Mouse (Mus musculus) kidney, adult 2 months (tissue): ENCODE measurements around the gene 4930402H24Rik. TPM values are rescaled to one million over a fixed set of nuclear protein-coding genes. Genes with fewer than 3 reads are reported as not detected.
A peak's percentile ranks its signal among the peaks of the same experiment; 100 is the strongest.

ENCODE experiments used
- DNase-seq: peaks from one replicate; pipeline ENCODE4 v3.0.0; 2021
- H3K27ac ChIP-seq: fragments of 200-500 bp; 2 replicates; pipeline ENCODE4 v1.5.1; 2012; ENCODE audit warnings: low read depth, low read length, control low read depth, inconsistent platforms; ENCODE audit not compliant: insufficient read depth
- H3K27me3 ChIP-seq: fragments of 200-500 bp; replicated peaks from 2 replicates; pipeline ENCODE4 v1.6.1; 2012; ENCODE audit warnings: mild to moderate bottlenecking, moderate library complexity, low read length, inconsistent platforms; ENCODE audit not compliant: control insufficient read depth, insufficient read depth
- H3K36me3 ChIP-seq: fragments of 200-500 bp; 2 replicates; pipeline ENCODE4 v1.6.1; 2012; ENCODE audit warnings: mild to moderate bottlenecking, moderate library complexity, low read length, inconsistent platforms; ENCODE audit not compliant: control insufficient read depth, insufficient read depth
- H3K4me1 ChIP-seq: fragments of 200-500 bp; 2 replicates; pipeline ENCODE4 v1.6.1; 2011; ENCODE audit warnings: low read length; ENCODE audit not compliant: control insufficient read depth, insufficient read depth
- H3K4me3 ChIP-seq: fragments of 200-500 bp; 2 replicates; pipeline ENCODE4 v1.5.1; 2011; ENCODE audit warnings: mild to moderate bottlenecking, low read depth, low read length, control low read depth; ENCODE audit not compliant: insufficient read depth
- CTCF ChIP-seq: fragments of 200-500 bp; conservative IDR thresholded peaks from 2 replicates; pipeline ENCODE4 v1.5.1; 2011; ENCODE audit warnings: low read depth, mild to moderate bottlenecking, control low read depth, low read length, moderate library complexity, mixed read lengths; ENCODE audit not compliant: insufficient read depth, insufficient read length
- POLR2A ChIP-seq: fragments of 200-500 bp; IDR thresholded peaks from one replicate; pipeline ENCODE4 v1.6.1; 2011; ENCODE audit warnings: low read depth, low read length, control low read depth
- WGBS: fragments of 180-500 bp; shearing (Covaris S2); methylation state at CpG from one replicate; pipeline ENCODE4 v1.1.7; 2018; 5-methylcytosine and 5-hydroxymethylcytosine counted together
- polyA plus RNA-seq: library from polyadenylated mRNA; depleted of rRNA; stranded (reverse); fragments of >200 nt; gene quantifications from 2 replicates; pipeline ENCODE4 v1.2.3, GENCODE M21; 2012; rRNA removed

The 4930402H24Rik gene
- 70.2 and 91.4 TPM in 2 replicates for polyA plus RNA-seq

GRCm38 (mm10) chr2:130905751-130906583 is at the start of gene 4930402H24Rik, which contains the start of gene Atrn:
Gene 4930402H24Rik, minus strand, starts transcription at chr2:130906406.
Gene Atrn, plus strand, starts transcription at chr2:130906495.
- WGBS = 2% methylated on average over 50 of the region's 50 CpGs
- TF ChIP-seq CTCF = no peak
- no peak for TF ChIP-seq POLR2A

GRCm38 (mm10) chr2:130950548-130950947 is 44.3 kb upstream of the 4930402H24Rik start:
- DNase-seq = peak; percentile 88
- 9% methylated on average over 1 of the region's 1 CpGs for whole genome bisulfite sequencing
- Histone ChIP-seq H3K4me1 (no peaks in the 10 kb centered on the region; the same call in 1 of the 2 replicates), H3K27me3 (no peaks in the 10 kb centered on the region), H3K36me3 (no peaks in the 10 kb centered on the region), H3K27ac (no peak overlapping the region), H3K4me3 (no peak overlapping the region)
- TF ChIP-seq CTCF (peak; percentile 91), POLR2A (no peak)

More at GRCm38 (mm10) chr2:130905751-130906583, at the start of gene 4930402H24Rik, which contains the start of gene Atrn:
- no peaks in the 10 kb centered on the region; the same call in 1 of the 2 replicates for H3K36me3 ChIP-seq
- peak within 1 kb of the TSS; percentile 73 for H3K4me3 ChIP-seq
- H3K27me3 ChIP-seq = no peaks in the 10 kb centered on the region
- peak within 1 kb of the TSS; percentile 43 for H3K27ac ChIP-seq
- DNase-seq = peak; percentile 96
- H3K4me1 ChIP-seq = peaks cover 18% of the 10 kb centered on the region

- Histone ChIP-seq H3K4me3 (no peak overlapping the region), H3K27me3 (no peaks in the 10 kb centered on the region), H3K4me1 (no peaks in the 10 kb centered on the region; the same call in 1 of the 2 replicates), H3K36me3 (no peaks in the 10 kb centered on the region), H3K27ac (no peak overlapping the region)
- TF ChIP-seq POLR2A (no peak), CTCF (no peak)
- WGBS = 56% methylated on average over 2 of the region's 2 CpGs
- DNase-seq = peak; percentile 50
Measured at GRCm38 (mm10) chr2:130949781-130950180, 43.6 kb upstream of the 4930402H24Rik start.

GRCm38 (mm10) chr2:130932865-130933264 is 26.7 kb upstream of the 4930402H24Rik start:
- TF ChIP-seq CTCF (no peak), POLR2A (no peak)
- Histone ChIP-seq H3K27me3 (no peaks in the 10 kb centered on the region), H3K4me3 (no peak overlapping the region), H3K4me1 (peaks cover 3% of the 10 kb centered on the region; the same call in 1 of the 2 replicates), H3K36me3 (no peaks in the 10 kb centered on the region), H3K27ac (no peak overlapping the region)
- no peak for DNase-seq
- WGBS = 89% methylated on average over 12 of the region's 12 CpGs

GRCm38 (mm10) chr2:130929994-130930393 is 23.8 kb upstream of the 4930402H24Rik start:
- DNase-seq = no peak
- H3K27me3 ChIP-seq = no peaks in the 10 kb centered on the region
- H3K4me1 ChIP-seq = peaks cover 4% of the 10 kb centered on the region; the same call in 1 of the 2 replicates
- H3K36me3 ChIP-seq = no peaks in the 10 kb centered on the region
- TF ChIP-seq CTCF = no peak
- no peak for TF ChIP-seq POLR2A
- WGBS = 93% methylated on average over 5 of the region's 5 CpGs
- H3K27ac ChIP-seq = no peak overlapping the region
- H3K4me3 ChIP-seq = no peak overlapping the region

GRCm38 (mm10) chr2:130928530-130928929 is 22.3 kb upstream of the 4930402H24Rik start:
- Histone ChIP-seq H3K36me3 (no peaks in the 10 kb centered on the region), H3K4me1 (peaks cover 4% of the 10 kb centered on the region; the same call in 1 of the 2 replicates), H3K4me3 (no peak overlapping the region), H3K27ac (no peak overlapping the region), H3K27me3 (no peaks in the 10 kb centered on the region)
- TF ChIP-seq CTCF = no peak
- no peak for TF ChIP-seq POLR2A
- no peak for DNase-seq

GRCm38 (mm10) chr2:130928031-130928430 is 21.8 kb upstream of the 4930402H24Rik start:
- 64% methylated on average over 4 of the region's 4 CpGs for WGBS
- peak; percentile 66 for DNase-seq
- no peaks in the 10 kb centered on the region for H3K36me3 ChIP-seq
- H3K4me1 ChIP-seq = peaks cover 4% of the 10 kb centered on the region; the same call in 1 of the 2 replicates
- H3K27me3 ChIP-seq = no peaks in the 10 kb centered on the region
- H3K4me3 ChIP-seq = no peak overlapping the region
- H3K27ac ChIP-seq = no peak overlapping the region
- TF ChIP-seq POLR2A (no peak), CTCF (no peak)
